Mouse (Mus musculus) ES-E14 (cell line): ENCODE measurements around the gene Slc43a2.

Experiments used
- CHD2 ChIP-seq: IDR thresholded peaks from 2 replicates; pipeline ENCODE4 v1.6.1; 2014; ENCODE audit warnings: mild to moderate bottlenecking, low read depth, low read length, inconsistent platforms
- HCFC1 ChIP-seq: IDR thresholded peaks from 2 replicates; pipeline ENCODE4 v1.6.1; 2012; ENCODE audit warnings: low read length, inconsistent platforms, borderline replicate concordance; ENCODE audit not compliant: insufficient read depth
- MAFK ChIP-seq: IDR thresholded peaks from 2 replicates; pipeline ENCODE4 v1.6.1; 2014; ENCODE audit warnings: mild to moderate bottlenecking, low read depth, low read length, inconsistent platforms; ENCODE audit not compliant: insufficient read depth
- ZC3H11A ChIP-seq: IDR thresholded peaks from 2 replicates; pipeline ENCODE4 v1.6.1; 2012; ENCODE audit warnings: low read depth, mild to moderate bottlenecking, inconsistent platforms, low read length, borderline replicate concordance
- ZNF384 ChIP-seq: IDR thresholded peaks from 2 replicates; pipeline ENCODE4 v1.6.1; 2012; ENCODE audit warnings: low read depth, low read length, inconsistent platforms

- TF ChIP-seq CHD2: no peak
- TF ChIP-seq ZNF384: no peak
- TF ChIP-seq HCFC1: no peak
- no peak for TF ChIP-seq ZC3H11A
- TF ChIP-seq MAFK: no peak
Observed at GRCm38 (mm10) chr11:75625820-75626219, 94.3 kb downstream of the Slc43a2 start.
